Mouse (Mus musculus) lung, postnatal 0 days (tissue): ENCODE results near the gene Fzd9.

Experiments used
- CTCF ChIP-seq: IDR thresholded peaks from 2 replicates; pipeline ENCODE4 v1.5.1; 2016; ENCODE audit warnings: antibody characterized with exemption, mild to moderate bottlenecking
- EP300 ChIP-seq: IDR thresholded peaks from 2 replicates; pipeline ENCODE4 v1.6.1; 2016; ENCODE audit warnings: antibody characterized with exemption, mild to moderate bottlenecking, control low read depth

DNA sequence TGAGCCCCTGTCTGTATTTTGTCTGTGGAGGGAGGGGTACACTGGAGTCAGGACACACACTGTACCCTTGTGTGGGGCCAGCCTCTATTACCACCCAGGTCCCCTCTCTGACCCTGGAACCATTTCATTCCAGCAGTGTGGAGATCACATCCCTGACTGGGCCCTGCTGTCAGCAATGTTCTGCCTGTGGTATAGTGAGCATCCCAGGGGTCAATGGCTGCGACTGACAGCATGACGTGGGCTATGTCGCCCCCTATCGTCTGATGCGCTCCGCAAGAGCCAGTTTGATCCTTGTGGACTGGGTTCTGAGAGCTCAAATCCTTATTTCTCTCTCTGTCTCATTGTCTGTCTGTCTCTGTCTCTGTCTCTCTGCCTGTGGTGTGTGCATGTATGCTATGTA, 35.2 kb upstream of the Fzd9 start:
- TF ChIP-seq CTCF (peak; percentile 95), EP300 (no peak)
